Mouse (Mus musculus): ENCODE measurements around the gene Gpr15.

The Gpr15 gene

DNA sequence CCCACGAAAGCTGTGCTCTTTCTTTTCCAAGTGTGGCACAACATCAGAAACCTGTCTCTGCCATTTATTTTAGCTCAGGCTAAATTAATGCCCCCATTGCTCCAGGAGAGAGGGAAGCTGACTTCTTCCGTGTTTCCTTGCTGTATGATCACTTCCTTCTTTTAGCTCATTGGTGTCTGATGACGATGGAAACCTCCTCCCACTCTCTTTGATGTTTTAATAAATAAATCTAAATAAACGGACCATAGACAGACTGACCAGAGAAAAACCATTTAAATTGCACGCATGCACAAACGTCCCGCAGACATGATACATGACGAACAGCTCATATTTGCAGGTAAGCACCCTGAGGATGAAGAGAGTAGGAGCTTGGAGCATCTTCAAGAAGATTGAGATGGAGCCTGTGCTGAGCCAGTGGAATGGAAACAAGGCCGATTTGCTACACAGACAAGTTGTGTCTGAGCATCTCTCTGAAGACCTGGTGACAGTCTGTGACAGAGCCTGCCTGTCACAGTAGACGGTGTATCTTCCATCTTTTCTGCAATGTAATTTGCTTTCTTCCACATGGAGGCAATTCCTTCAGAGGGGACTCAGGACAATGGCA is 16.4 kb downstream of the Gpr15 start:
- no peak for DNase-seq (ENCODE audit: low read depth, low spot score)

- no peak for DNase-seq (ENCODE audit: low read depth, low spot score)
Measured at GRCm38 (mm10) chr16:58701779-58702178, 17.1 kb downstream of the Gpr15 start.

- DNase-seq (ENCODE audit: low read depth, low spot score): no peak
Measured at GRCm38 (mm10) chr16:58700816-58701424, 17.9 kb downstream of the Gpr15 start.

DNA sequence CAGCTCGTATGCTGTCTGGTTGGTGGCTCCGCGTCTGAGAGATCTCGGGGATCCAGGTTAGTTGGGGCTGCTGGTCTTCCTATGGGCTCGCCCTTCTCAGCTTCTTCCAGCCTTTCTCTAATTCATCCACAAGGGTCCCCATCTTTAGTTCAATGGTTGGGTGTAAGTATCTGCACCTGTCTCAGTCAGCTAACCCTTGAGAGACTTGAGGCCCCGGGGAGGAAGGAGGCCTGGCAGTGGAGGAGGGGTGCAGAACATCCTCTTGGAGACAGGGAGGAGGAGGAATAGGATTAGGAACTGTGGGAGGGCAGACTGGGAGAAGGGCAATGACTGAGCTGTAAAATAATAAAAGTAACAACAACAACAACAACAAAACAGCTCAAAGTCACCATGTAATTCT is 18.7 kb downstream of the Gpr15 start:
- DNase-seq (ENCODE audit: low read depth, low spot score): no peak

GRCm38 (mm10) chr16:58697261-58697660 is 21.6 kb downstream of the Gpr15 start:
- DNase-seq (ENCODE audit: low read depth, low spot score): no peak

DNA sequence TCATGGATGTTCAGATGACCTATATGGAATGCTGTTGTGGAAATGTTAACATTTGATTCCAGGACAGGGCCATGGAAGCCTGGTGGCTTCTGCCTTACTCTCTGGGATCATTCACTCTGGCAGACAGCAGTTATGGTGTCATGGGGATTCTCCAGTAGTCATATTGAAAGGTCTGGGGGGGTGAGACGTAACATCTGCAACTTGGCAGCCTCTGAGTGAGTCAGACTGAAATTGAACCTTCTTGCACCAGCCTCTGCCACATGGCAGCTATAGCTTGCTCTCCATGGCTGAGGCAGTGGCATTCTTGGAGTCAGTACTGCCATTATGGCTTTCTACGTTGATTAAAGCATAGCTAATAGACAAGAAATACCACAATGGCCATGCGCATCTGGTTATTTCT is 22.1 kb downstream of the Gpr15 start:
- no peak for DNase-seq (ENCODE audit: low read depth, low spot score)

GRCm38 (mm10) chr16:58694091-58694490 is 24.8 kb downstream of the Gpr15 start:
- no peak for DNase-seq (ENCODE audit: low read depth, low spot score)

- DNase-seq (ENCODE audit: low read depth, low spot score): no peak
Measured at GRCm38 (mm10) chr16:58690322-58690732, 28.5 kb downstream of the Gpr15 start.

- DNase-seq (ENCODE audit: low read depth, low spot score): no peak
Measured at GRCm38 (mm10) chr16:58689555-58690169, 29.2 kb downstream of the Gpr15 start.

GRCm38 (mm10) chr16:58688534-58688933 is 30.3 kb downstream of the Gpr15 start:
- DNase-seq (ENCODE audit: low read depth, low spot score): no peak

- DNase-seq (ENCODE audit: low read depth, low spot score): no peak
Measured at GRCm38 (mm10) chr16:58685548-58686537, 33.0 kb downstream of the Gpr15 start.

GRCm38 (mm10) chr16:58684537-58684936 is 34.3 kb downstream of the Gpr15 start:
- DNase-seq (ENCODE audit: low read depth, low spot score): no peak

DNA sequence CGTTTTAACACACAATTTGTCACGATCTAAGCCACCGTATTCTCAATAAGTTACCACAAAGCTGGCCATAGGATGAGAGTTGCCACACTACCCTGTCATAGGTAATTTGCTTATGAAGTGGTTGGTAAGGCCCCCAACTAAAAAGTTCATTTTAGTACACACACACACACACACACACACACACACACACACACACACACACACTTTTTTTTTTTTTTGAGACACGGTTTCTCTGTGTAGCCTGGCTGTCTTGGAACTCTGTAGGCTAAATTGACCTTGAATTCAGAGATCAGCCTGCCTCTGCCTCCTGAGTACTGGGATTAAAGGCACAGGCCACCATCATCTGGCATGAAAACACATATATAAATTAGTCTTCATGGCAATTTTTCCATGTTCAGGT is 35.0 kb downstream of the Gpr15 start:
- no peak for DNase-seq (ENCODE audit: low read depth, low spot score)

- DNase-seq (ENCODE audit: low read depth, low spot score): no peak
Measured at GRCm38 (mm10) chr16:58682870-58683269, 36.0 kb downstream of the Gpr15 start.

DNA sequence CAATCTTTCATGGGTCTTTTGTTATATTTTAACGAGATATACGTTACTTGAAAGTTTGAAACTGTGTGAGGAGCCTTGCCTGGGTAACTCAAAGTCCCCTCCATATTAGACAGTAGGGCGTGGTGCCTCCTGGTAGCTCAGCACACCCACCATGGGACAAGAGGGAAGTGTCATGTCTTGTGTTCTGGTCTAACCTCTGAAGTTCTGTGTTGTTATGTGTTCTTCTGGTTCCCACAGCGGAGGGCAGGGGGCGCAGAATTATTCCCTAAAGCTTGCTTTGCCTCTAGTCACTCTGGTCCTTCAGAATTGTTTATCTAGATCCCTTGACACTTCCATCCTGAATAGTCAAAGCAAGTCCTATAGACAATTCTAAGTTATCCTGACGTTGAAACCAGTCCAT is 36.8 kb downstream of the Gpr15 start:
- DNase-seq (ENCODE audit: low read depth, low spot score): no peak

- DNase-seq (ENCODE audit: low read depth, low spot score): no peak
Measured at GRCm38 (mm10) chr16:58678660-58679059, 40.2 kb downstream of the Gpr15 start.

DNA sequence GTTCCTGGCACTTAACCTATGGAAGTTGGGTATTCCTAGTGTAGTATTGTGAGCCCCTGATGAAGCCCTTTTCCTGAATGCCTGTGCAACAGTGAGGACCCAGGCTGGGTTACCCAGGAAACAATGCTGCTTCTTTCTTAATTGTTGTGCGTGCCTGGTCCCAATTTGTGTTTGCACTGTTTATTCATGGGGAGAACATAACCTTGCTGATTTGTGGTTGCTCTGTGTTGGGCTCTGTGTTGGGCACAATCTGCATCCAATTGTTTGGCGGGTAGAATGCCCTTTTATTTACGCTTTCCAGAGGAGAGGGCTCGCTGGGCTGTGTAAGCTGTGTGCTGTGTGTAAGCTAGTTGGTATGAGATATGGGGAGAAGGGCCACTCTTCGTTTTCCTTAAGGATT is 41.4 kb downstream of the Gpr15 start:
- DNase-seq (ENCODE audit: low read depth, low spot score): no peak

DNA sequence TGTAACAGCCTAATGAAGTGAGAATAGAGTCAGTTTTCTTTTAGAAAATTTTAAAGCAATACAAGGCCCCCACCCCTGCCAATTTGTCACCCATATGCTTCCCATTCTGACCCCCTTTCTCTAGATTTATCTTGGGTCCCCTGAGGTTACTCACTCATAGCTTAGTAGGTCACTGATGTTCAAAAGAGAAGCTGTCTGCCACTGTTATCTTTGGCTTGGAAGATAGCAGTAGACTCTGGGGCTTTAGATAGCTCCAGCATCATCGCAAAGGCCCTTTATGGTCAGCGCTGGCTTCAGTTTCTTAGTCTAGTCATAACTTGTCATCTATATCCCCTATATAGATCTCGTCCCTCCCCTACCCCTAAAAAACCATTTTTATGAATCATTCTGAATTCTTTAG is 42.2 kb downstream of the Gpr15 start:
- no peak for DNase-seq (ENCODE audit: low read depth, low spot score)

DNA sequence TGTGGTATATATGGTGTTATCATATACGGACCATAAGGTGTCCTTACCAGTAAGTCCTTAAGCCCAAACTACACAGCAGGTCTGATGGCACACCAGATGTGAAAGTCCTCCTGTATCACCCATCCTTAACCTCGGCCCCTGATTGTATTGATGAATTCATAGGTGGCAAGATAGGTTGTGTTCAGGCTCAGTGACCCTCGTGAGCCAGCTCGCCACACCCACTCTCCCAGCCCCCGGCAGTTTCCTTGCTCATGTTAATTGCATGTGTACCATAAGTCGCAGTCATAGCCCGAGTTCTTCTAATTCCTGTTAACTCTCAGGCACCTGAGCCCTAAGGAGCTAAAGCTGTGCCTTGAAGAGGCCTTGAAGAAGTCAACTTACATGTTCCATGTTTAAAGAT is 42.7 kb downstream of the Gpr15 start:
- no peak for DNase-seq (ENCODE audit: low read depth, low spot score)

DNA sequence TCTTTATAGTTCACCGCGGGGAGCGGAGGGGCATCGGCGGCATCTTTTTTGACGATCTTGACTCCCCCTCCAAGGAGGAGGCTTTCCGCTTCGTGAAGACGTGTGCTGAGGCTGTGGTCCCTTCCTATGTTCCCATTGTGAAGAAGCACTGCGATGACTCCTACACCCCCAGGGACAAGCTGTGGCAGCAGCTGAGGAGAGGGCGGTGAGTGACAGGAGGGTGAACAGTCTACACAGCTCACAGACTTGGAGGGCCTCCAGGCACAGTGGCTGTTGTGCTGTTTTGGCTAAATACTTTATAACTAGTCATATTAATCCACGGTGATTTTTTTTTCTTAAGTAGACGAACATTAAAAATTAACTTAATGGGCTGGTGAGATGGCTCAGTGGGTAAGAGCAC is 43.6 kb downstream of the Gpr15 start:
- no peak for DNase-seq (ENCODE audit: low read depth, low spot score)

GRCm38 (mm10) chr16:58673811-58674410 is 45.0 kb downstream of the Gpr15 start:
- DNase-seq (ENCODE audit: low read depth, low spot score): no peak

DNA sequence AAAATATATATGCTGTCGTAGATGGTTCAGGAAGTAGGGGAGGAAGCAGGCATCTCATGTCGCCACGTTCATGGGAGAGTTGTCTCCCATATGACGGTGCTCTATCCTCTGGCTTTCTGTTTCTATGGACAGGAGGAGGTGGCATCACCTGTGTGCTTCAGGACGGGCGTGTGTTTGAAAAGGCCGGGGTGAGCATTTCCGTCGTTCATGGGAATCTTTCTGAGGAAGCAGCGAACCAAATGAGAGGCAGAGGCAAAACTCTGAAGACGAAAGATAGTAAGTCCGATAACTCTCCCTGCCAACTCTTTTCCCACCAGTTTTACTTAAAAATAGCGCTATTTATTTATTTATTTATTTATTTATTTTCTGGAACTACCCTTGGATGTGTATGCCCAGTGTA is 46.5 kb downstream of the Gpr15 start:
- no peak for DNase-seq (ENCODE audit: low read depth, low spot score)
